Mouse (Mus musculus) lung, adult 2 months (tissue): Measurements from ENCODE around the gene Zfp605.

Source experiments
- CTCF ChIP-seq: fragments of 200-500 bp; IDR thresholded peaks from 2 replicates; pipeline ENCODE4 v1.5.1; 2011; ENCODE audit warnings: mild to moderate bottlenecking, low read length, control low read depth; ENCODE audit not compliant: insufficient read depth
- POLR2A ChIP-seq: fragments of 200-500 bp; IDR thresholded peaks from 2 replicates; pipeline ENCODE4 v1.6.1; 2011; ENCODE audit warnings: low read depth, mild to moderate bottlenecking, control low read depth, low read length, borderline replicate concordance; ENCODE audit errors: extremely low read depth

- TF ChIP-seq CTCF (no peak), POLR2A (no peak)
Measured at GRCm38 (mm10) chr5:110106140-110106871, 3.6 kb upstream of the Zfp605 start.
